Mouse (Mus musculus) midbrain, embryonic 11.5 days (tissue): ENCODE measurements at regions not wholly inside any gene's neighbourhood (a gene's known extent, or its start where the extent isn't known, plus 50 kb on each side); places are given as distances from the start of the nearest gene placed in this dataset.

ENCODE experiments used
- ATAC-seq: fragments of 200-750 bp; cut with Nextera tagmentation; 2 replicates; pipeline ENCODE4 v1.8.0; 2017; ENCODE audit warnings: moderate TSS enrichment, moderate library complexity; ENCODE audit not compliant: low FRiP score
- DNase-seq: peaks from one replicate; pipeline ENCODE4 v3.0.0; 2015; ENCODE audit warnings: low spot score; ENCODE audit errors: missing footprints
- H3K27ac ChIP-seq: fragments of 300-500 bp; sonication (generic); 2 replicates; pipeline ENCODE4 v1.5.1; 2014; ENCODE audit warnings: low read depth, low read length
- H3K27me3 ChIP-seq: fragments of 300-500 bp; sonication (generic); 2 replicates; pipeline ENCODE4 v1.6.1; 2014; ENCODE audit warnings: mild to moderate bottlenecking, low read length, moderate library complexity, mixed read lengths; ENCODE audit not compliant: control insufficient read depth, insufficient read depth
- H3K36me3 ChIP-seq: fragments of 300-500 bp; sonication (generic); 2 replicates; pipeline ENCODE4 v1.6.1; 2014; ENCODE audit warnings: mild to moderate bottlenecking, low read length, moderate library complexity, mixed read lengths; ENCODE audit not compliant: control insufficient read depth, insufficient read depth
- H3K4me1 ChIP-seq: fragments of 300-500 bp; sonication (generic); 2 replicates; pipeline ENCODE4 v1.6.1; 2014; ENCODE audit warnings: low read length; ENCODE audit not compliant: control insufficient read depth, insufficient read depth
- H3K4me2 ChIP-seq: fragments of 300-500 bp; sonication (generic); 2 replicates; pipeline ENCODE4 v1.6.1; 2014; ENCODE audit warnings: mild to moderate bottlenecking, moderate library complexity
- H3K4me3 ChIP-seq: fragments of 300-500 bp; sonication (generic); 2 replicates; pipeline ENCODE4 v1.5.1; 2014; ENCODE audit warnings: low read depth, low read length
- H3K9ac ChIP-seq: fragments of 300-500 bp; sonication (generic); 2 replicates; pipeline ENCODE4 v1.6.1; 2014; ENCODE audit warnings: low read length
- H3K9me3 ChIP-seq: fragments of 300-500 bp; sonication (generic); 2 replicates; pipeline ENCODE4 v1.6.1; 2016; ENCODE audit warnings: low read length; ENCODE audit not compliant: control insufficient read depth
- WGBS: fragments of 180-500 bp; shearing (Covaris S2); extraction: QIAGEN DNeasy Blood & Tissue Kit; methylation state at CpG from one replicate; pipeline ENCODE4 v1.1.7; 2014; 5-methylcytosine and 5-hydroxymethylcytosine counted together

GRCm38 (mm10) chr1:41887556-41887955 lies 808.0 kb upstream of the Pou3f3 start:
- H3K4me2 ChIP-seq, result no peak overlapping the region
- ATAC-seq (no peak), DNase-seq (no peak)
- WGBS, result 93% methylated on average over 8 of the region's 8 CpGs
- no peak overlapping the region for H3K9ac ChIP-seq
- H3K27ac ChIP-seq, result no peak overlapping the region
- no peak overlapping the region for H3K4me3 ChIP-seq
- no peaks in the 10 kb centered on the region for H3K36me3 ChIP-seq
- peaks cover 33% of the 10 kb centered on the region for H3K4me1 ChIP-seq
- no peaks in the 10 kb centered on the region for H3K9me3 ChIP-seq
- no peaks in the 10 kb centered on the region for H3K27me3 ChIP-seq

- WGBS, result 16% methylated on average over 2 of the region's 2 CpGs
- DNase-seq, result peak; percentile 92
- Histone ChIP-seq H3K36me3 (no peaks in the 10 kb centered on the region), H3K27me3 (no peaks in the 10 kb centered on the region), H3K27ac (no peak overlapping the region; the same call in 1 of the 2 replicates), H3K4me1 (peaks cover 34% of the 10 kb centered on the region), H3K4me3 (no peak overlapping the region), H3K4me2 (no peak overlapping the region), H3K9me3 (no peaks in the 10 kb centered on the region), H3K9ac (no peak overlapping the region)
- ATAC-seq, result peak; percentile 65
Measured at GRCm38 (mm10) chr1:41888213-41888612, 807.4 kb upstream of the Pou3f3 start.

GRCm38 (mm10) chr1:41888966-41889365 lies 806.6 kb upstream of the Pou3f3 start:
- H3K9me3 ChIP-seq, result no peaks in the 10 kb centered on the region
- H3K9ac ChIP-seq, result no peak overlapping the region
- WGBS, result 58% methylated on average over 5 of the region's 5 CpGs
- ATAC-seq, result no peak
- no peak overlapping the region for H3K27ac ChIP-seq
- no peak overlapping the region for H3K4me2 ChIP-seq
- H3K4me1 ChIP-seq, result peaks cover 34% of the 10 kb centered on the region
- DNase-seq, result no peak
- H3K36me3 ChIP-seq, result no peaks in the 10 kb centered on the region
- no peak overlapping the region for H3K4me3 ChIP-seq
- H3K27me3 ChIP-seq, result no peaks in the 10 kb centered on the region

GRCm38 (mm10) chr1:41889940-41890339 lies 805.6 kb upstream of the Pou3f3 start:
- 66% methylated on average over 6 of the region's 6 CpGs for WGBS
- no peaks in the 10 kb centered on the region for H3K27me3 ChIP-seq
- ATAC-seq, result no peak
- no peak overlapping the region for H3K4me2 ChIP-seq
- H3K4me1 ChIP-seq, result peaks cover 34% of the 10 kb centered on the region
- H3K9ac ChIP-seq, result no peak overlapping the region; the same call in 1 of the 2 replicates
- H3K9me3 ChIP-seq, result no peaks in the 10 kb centered on the region
- DNase-seq, result peak; percentile 89
- no peaks in the 10 kb centered on the region for H3K36me3 ChIP-seq
- no peak overlapping the region for H3K4me3 ChIP-seq
- no peak overlapping the region for H3K27ac ChIP-seq

GRCm38 (mm10) chr1:41890714-41891689 lies 804.6 kb upstream of the Pou3f3 start:
- Histone ChIP-seq H3K9ac (peak overlapping the region; percentile 55), H3K36me3 (no peaks in the 10 kb centered on the region), H3K4me3 (peak overlapping the region; percentile 8), H3K27me3 (no peaks in the 10 kb centered on the region), H3K27ac (peak overlapping the region; percentile 84), H3K9me3 (no peaks in the 10 kb centered on the region), H3K4me1 (peaks cover 34% of the 10 kb centered on the region), H3K4me2 (peak overlapping the region; percentile 38)
- ATAC-seq (peak; percentile 73), DNase-seq (peak; percentile 92)
- WGBS, result 30% methylated on average over 20 of the region's 20 CpGs

- Histone ChIP-seq H3K27me3 (no peaks in the 10 kb centered on the region), H3K27ac (peak overlapping the region; percentile 84), H3K4me1 (peaks cover 34% of the 10 kb centered on the region), H3K9ac (no peak overlapping the region), H3K9me3 (no peaks in the 10 kb centered on the region), H3K4me2 (no peak overlapping the region), H3K36me3 (no peaks in the 10 kb centered on the region), H3K4me3 (no peak overlapping the region)
- 56% methylated on average over 11 of the region's 11 CpGs for WGBS
- no peak for ATAC-seq
- no peak for DNase-seq
Measured at GRCm38 (mm10) chr1:41891730-41892129, 803.8 kb upstream of the Pou3f3 start.

GRCm38 (mm10) chr1:41892376-41892775 lies 803.2 kb upstream of the Pou3f3 start:
- H3K4me2 ChIP-seq, result no peak overlapping the region
- H3K9me3 ChIP-seq, result no peaks in the 10 kb centered on the region
- no peak for ATAC-seq
- peak; percentile 89 for DNase-seq
- H3K27ac ChIP-seq, result no peak overlapping the region; the same call in 1 of the 2 replicates
- no peaks in the 10 kb centered on the region for H3K27me3 ChIP-seq
- H3K4me3 ChIP-seq, result no peak overlapping the region
- no peaks in the 10 kb centered on the region for H3K36me3 ChIP-seq
- 47% methylated on average over 2 of the region's 2 CpGs for WGBS
- H3K9ac ChIP-seq, result no peak overlapping the region
- H3K4me1 ChIP-seq, result peaks cover 34% of the 10 kb centered on the region

- WGBS, result 86% methylated on average over 4 of the region's 4 CpGs
- DNase-seq, result no peak
Measured at GRCm38 (mm10) chr1:41897768-41898330, 797.7 kb upstream of the Pou3f3 start.

GRCm38 (mm10) chr1:41900370-41900769 lies 795.2 kb upstream of the Pou3f3 start:
- WGBS, result 90% methylated on average over 6 of the region's 6 CpGs
- Histone ChIP-seq H3K9me3 (no peaks in the 10 kb centered on the region), H3K4me2 (no peak overlapping the region), H3K27ac (no peak overlapping the region), H3K4me3 (no peak overlapping the region), H3K9ac (no peak overlapping the region), H3K27me3 (no peaks in the 10 kb centered on the region), H3K4me1 (no peaks in the 10 kb centered on the region), H3K36me3 (no peaks in the 10 kb centered on the region)
- DNase-seq (no peak), ATAC-seq (no peak)

More at GRCm38 (mm10) chr1:41897768-41898330, 797.7 kb upstream of the Pou3f3 start:
- H3K27ac ChIP-seq, result no peak overlapping the region
- H3K4me2 ChIP-seq, result no peak overlapping the region
- no peak overlapping the region for H3K9ac ChIP-seq
- H3K36me3 ChIP-seq, result no peaks in the 10 kb centered on the region
- no peak overlapping the region for H3K4me3 ChIP-seq
- H3K27me3 ChIP-seq, result no peaks in the 10 kb centered on the region
- ATAC-seq, result no peak
- no peaks in the 10 kb centered on the region for H3K4me1 ChIP-seq
- H3K9me3 ChIP-seq, result no peaks in the 10 kb centered on the region
